ENCODE assay signal across 2 mouse cellular contexts in the genomic region with DNA sequence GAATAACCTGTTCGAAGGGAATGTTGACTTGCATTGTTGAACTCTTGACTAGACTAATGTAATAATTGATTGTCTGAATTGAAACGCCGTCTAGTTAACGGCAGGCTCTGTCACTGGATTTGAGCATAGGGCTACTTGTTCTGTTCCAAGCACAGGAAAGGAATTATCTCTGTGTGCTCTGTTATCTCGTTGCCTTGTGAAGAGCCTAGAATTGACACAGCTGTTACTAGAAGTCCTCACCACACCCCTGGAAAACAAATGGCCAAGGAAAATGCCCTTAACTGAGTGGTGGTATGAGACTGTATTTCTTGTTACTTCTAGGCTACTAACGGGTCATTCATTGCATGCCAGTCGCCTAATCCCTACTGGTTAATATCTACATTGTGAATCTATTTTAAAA.
TF ChIP-seq lines count a peak whose summit lies in the region.

No protein-coding gene starts in this region.

TF ChIP-seq in MEL, 35 proteins besides CTCF, POLR2A, EP300 and RAD21:
- no peak for TF ChIP-seq CHD1 (IDR thresholded peaks at IDR 0.05; ENCODE audit: low read depth, low read length)
- peak; percentile 80 for TF ChIP-seq ETS1 (IDR thresholded peaks at IDR 0.05; ENCODE audit: low read depth, low read length)
- no peak for TF ChIP-seq MAFK (IDR thresholded peaks at IDR 0.05; ENCODE audit: borderline replicate concordance, low read depth, low read length)
- TF ChIP-seq MXI1 (IDR thresholded peaks at IDR 0.05; ENCODE audit: low read depth, low read length) = peak; percentile 40
- 0 out of 2 replicates have a peak, but pooled peaks have one; percentile 36 for TF ChIP-seq RCOR1 (IDR thresholded peaks at IDR 0.05; ENCODE audit: low read depth, low read length)
- TF ChIP-seq GATA1 (IDR thresholded peaks at IDR 0.05; ENCODE audit: low read depth, low read length) = peak; percentile 75

TF ChIP-seq in myocyte, 11 proteins besides CTCF, POLR2A, EP300 and RAD21:
- TF ChIP-seq CEBPB (IDR thresholded peaks at IDR 0.05; ENCODE audit: insufficient read depth, poor library complexity, severe bottlenecking) (no peak), MYOD1 (IDR thresholded peaks at IDR 0.05; ENCODE audit: control insufficient read depth in 1 of 3, insufficient read length in 2 of 3, low read depth in 2 of 3) (peak in 2 of 3 experiments; percentile 31 to 42), TCF3 (IDR thresholded peaks at IDR 0.05; ENCODE audit: insufficient read length, low read depth) (no peak), POLR2AphosphoS2 (IDR thresholded peaks at IDR 0.05; ENCODE audit: insufficient read length, low read depth) (no peak), REST (IDR thresholded peaks at IDR 0.05; ENCODE audit: insufficient read depth, insufficient read length) (no peak), SRF (IDR thresholded peaks at IDR 0.05; ENCODE audit: control insufficient read depth, insufficient read length, low read depth) (no peak), TCF12 (IDR thresholded peaks at IDR 0.05; ENCODE audit: insufficient read depth, poor library complexity, severe bottlenecking) (no peak), MAX (IDR thresholded peaks at IDR 0.05; ENCODE audit: low read depth) (no peak), USF1 (IDR thresholded peaks at IDR 0.05; ENCODE audit: low read depth) (no peak), MYOG (IDR thresholded peaks at IDR 0.05; ENCODE audit: control insufficient read depth in 1 of 3, insufficient read depth in 1 of 3, insufficient read length in 2 of 3, low read depth in 2 of 3) (peak in 1 of 3 experiments; percentile 62), E2F4 (IDR thresholded peaks at IDR 0.05; ENCODE audit: insufficient read depth) (no peak)
